Mouse (Mus musculus) heart, adult 9 months (tissue): ENCODE data around the gene Prkag2.
"Not testable (repeated sequence)": the region's sequence is repeated elsewhere in the genome, so short reads cannot be mapped to it uniquely, and the experiment has no call there.

Experiments
- DNase-seq, 2 experiments: peaks; one replicate each; pipeline ENCODE4 v3.0.0; 2022; ENCODE audit warnings: low spot score in 2 of 2

Gene Prkag2

DNA sequence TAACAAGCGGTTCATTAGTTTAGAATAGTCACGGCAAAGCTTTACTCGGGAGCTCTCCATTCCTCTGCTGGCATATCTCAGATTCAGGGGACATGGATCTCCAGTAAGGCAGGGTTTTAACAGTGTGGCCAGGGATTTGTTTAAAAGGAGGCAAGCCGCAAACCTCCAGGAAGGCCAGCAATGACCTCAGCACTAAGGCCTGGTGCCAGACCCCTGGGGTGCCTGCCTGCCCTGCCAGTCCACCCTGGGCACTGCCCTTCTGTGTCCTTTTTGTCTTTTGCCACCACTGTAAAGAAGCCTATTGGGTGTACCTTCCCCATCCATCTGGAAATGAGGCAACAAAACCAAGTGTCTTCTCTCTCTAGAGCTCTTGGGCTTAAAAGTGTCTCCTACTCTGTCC, 226.3 kb downstream of the Prkag2 start:
- no peak for DNase-seq

DNA sequence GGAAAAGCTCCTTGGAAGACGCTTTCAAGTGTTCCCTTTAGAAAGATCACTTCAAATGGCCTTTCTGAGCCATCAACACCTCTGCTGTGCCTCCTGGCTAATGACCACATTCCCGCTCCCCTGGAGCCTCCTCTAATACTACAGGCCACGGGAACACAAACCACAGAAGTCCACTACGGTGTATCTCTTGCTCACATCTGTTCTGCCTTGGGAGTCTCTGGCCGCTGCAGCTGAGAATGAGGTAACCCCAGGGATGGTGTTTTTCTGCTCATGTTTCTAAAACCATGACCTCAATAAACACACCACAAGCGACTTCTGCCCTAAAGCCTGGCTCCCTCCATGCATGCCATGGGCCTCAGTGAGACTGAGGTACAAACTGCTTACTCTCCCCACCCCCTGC, 227.2 kb downstream of the Prkag2 start:
- DNase-seq = no peak

DNA sequence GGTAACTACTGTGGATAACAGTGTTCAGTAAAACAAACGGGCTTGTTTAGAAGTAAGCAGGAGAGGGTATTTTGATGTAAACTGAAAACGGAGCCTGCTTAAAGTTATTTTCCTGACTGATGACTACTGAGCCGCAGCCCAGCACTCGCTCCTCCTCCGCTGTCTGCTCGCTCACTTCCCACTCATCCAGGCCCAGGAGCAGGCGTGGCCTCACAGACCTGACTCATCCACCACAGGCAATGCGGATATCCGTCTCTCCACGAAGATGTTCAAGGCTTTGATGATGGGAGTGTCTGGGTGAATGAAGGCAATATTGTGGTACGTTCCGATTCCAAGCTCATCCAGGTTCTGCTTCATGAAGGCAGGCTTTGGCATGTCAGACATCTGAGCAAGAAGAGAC, 229.2 kb downstream of the Prkag2 start:
- DNase-seq = no peak

DNA sequence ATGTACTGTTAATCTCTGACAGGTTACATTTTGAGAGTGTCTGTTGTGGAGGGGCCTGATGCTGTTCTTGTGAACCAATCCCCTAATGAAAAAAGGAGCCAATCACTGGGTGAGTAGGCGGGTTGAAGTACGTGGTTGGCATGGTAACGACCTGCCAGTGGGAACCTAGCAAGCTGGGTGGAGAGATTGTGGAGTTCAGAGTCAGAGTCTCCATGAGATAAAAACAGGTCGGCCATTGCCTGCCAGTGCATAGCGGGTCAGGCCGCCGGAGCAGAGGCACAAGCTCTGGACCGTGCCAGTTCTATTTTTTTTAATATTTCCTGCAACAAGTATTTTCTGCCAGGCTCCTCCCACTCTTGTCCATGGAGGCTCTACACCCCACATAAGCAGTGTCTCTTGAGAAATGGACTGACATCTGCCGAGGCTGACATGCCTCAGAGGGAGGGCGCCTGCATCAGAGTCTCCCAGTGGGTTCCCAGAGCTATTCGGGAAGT, 230.6 kb downstream of the Prkag2 start:
- no peak for DNase-seq

DNA sequence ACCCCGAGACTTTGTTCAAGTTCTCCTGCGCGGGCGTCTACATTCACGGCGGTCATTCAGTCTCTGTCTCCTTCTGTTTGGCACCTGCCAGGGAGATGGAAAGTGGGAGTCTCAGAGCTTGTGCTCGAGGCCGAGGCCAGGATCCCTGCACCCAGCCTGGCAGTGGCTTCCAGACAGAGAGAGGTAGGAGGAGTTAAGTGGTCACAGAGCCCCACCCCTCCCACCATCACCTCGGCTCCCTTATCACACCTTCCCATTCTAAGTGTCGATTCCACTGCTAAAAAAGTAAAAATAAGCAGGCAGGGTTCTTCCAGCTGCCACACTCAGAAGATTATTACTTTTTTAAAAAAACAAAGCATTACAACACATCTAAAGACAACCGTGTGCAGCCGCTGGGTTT, 236.6 kb downstream of the Prkag2 start:
- DNase-seq = no peak

DNA sequence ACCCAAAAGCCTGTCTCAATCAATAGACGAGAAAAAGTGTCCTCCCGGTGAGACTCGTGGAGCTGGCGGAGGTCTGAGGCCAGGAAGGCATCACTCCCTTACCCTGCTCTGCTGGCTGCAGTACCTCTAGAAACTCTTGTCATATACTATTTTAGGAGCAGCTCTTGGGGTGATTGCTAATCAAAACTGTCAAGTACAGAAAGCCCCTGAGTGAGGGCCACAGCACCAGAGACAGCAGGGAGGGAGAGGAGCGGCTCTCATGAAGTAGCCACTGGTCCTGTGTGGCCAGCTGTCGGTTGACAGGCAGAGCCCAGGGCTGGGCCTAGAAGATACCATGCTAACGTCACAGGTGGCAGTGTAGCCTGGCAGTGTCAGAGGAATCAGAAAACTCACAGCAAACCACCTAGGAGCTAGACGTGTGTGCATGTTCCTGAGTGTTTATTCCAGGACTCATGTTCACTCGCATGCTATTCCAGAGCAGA, 239.0 kb downstream of the Prkag2 start:
- DNase-seq = no peak

DNA sequence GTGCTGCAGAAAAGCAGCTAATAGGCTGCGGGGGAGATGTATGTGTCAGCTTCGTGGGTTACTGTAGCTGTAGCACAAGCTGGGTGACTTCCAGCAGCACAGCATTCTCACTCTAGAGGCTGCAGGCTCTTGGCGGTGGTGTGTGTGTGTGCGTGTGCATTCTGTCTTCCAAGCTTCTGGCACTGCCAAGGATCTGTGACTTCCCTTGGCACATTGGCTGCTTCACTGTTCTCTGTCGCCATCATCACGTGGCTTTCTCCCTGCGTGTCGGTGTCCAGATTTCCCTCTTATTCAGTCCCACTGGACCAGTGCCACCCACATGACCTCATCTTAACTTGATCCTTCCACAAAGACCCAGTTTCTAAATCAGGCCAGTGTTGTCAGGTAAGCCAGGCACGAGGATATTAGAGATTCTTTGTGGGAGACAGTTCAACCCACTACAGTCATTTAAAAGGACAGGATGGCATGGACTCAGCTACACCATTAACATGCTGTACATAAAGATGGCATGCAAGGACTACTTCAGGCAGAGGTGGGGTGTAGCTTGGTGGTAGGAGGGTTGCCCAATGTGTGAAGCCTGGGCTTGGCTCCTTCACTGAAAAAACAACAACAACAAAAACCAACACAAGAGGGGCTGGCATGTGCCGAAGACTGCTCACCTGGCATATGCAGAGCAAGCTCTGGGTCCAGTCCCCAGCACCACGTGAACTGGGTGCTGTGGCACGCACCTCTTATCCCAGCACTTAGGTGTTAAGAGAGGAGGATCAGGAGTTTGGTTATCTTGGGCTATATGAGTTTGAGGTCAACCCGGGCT, 239.6 kb downstream of the Prkag2 start:
- DNase-seq = peak; percentile 28 to 59

DNA sequence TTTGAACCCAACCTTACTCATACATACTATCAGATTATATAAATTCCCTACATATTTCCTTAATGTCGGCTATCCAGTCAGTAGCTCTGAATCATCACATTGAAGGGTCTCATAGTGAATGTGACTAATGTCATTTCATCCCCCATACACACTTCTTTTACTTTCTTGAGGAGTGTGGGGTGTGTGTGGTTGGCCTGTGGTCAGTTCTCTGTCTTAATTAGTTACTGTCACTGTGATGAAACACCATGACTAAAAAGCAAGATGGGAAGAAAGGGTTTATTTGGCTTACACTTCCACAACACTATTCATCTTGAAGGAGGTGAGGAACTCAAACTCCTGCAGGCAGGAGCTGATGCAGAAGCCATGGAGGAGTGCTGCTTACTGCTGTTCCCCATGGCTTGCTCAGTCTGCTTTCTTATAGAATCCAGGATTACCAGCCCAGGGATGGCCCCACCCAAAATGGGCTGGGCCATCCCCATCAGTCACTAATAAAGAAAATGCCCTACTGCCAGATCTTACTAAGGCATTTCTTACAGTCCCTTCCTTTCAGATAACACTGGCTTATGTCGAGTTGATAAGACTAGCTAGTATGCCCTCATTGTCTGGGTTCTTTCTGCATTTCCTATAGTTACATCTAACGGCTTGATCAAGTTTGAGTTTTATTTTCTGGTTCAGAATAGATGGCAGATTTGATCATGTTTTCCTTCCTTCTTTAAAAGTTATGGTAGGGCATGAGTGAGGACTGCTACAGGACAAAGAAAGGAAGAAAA, 240.5 kb downstream of the Prkag2 start:
- DNase-seq = no peak

DNA sequence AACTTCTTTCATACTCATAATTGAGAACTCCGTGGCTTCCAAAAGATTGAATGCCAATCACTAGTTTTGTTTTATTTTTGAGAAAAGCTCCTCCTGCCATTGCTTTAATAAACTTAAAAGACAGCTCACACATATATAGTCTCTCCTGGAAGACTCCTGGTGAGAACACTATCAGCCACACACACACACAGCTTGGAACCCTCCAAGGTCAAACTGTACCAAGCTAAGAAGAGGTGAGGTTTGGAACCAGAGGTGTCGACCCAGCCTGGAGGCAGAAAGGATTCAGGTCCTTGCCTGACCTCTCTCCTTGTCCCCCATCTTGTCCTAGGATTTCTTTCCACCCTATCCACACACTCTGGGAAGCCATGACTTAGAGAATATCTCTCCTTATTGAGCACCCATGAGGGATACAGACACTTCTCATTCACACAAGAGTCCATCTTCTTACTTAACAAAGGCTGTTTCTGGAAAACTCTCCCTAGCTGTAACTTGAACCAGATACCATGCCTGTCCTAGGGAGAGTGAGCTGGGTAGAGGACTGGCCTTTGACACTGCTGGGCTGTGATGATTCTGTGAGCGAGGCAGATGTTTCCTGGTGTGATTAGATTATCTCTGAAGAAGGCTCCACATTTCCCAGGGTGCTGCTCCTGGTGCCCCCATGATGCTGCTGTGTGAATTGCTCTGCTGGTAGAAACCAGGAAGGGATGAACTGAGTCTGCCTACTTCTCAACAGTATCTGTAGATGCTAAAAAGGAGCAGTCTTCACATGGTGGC, 245.4 kb downstream of the Prkag2 start:
- DNase-seq = no peak

DNA sequence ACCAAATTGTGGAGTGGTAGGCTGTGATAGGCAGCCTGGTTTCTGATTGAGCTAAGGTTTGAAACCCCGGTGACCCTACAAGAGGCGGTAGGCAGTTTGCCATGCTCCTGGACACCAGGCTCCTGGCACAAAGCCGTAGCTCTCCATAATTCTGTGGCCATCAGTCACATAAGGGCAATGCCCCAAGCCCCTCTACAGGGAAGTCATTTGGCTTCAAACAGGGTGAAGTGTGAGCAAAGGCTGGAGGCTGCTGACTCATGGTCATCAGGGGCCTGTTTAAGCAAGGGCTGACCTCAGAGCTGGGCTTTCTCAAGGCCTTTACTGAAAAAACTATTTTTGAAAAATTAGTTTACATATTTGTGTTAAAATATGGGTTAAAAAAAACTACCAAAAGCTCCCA, 246.2 kb downstream of the Prkag2 start:
- DNase-seq = no peak

DNA sequence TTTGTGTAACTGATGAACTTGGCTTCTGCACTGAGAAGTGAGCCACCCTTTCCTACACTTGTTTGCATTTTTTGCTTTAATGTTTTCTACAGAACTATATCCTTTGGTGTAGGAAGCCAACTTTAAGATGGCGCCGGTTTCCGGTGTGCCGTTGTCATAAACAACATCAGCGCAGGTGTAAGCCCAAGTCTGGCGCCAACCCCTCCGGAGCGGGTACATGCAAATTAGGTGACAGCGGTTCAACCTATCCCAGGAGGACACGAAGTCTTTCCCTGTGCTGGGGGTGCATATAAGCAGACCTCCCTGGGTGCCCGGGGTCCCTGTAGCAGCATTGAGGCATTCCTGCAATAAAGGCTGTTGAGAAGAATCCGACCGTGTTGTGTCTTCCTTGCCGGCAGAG, 252.2 kb downstream of the Prkag2 start:
- not testable (repeated sequence) for DNase-seq

DNA sequence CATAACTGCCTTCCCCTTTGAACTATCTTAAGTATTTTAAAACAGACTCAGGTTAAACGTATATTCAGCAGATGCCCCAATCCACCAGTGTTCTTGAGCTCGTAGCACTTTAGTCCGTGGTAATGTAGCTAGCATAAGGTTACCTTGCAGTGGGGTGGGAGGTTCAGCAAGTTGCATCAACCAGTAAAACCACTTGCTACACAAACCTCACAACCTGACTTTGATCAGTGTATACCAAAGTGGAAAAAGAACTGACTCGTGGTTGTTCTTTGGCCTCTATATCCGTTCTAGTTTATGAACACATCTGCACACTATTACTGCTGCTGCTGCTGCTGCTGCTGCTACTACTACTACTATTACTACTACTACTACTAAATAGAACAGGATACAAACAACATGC, 256.6 kb downstream of the Prkag2 start:
- no peak for DNase-seq

DNA sequence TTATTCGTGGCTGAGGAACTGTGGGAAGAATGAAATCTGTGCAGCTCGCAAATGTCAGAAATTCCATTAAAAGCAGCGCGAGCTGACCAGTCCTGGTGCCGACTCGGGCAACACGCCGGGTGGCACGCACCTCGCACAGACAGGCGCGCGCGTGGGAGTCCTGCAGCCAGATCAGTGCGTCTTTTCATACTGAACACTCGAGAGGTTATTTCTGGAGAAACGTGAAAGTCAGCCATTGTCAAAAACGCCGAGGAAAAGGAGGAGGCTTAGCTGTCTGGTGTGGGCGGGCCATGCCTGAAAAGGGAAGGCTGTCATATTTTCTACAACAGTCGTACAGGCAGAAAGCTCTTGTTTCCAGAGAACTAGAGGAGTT, 257.4 kb downstream of the Prkag2 start:
- no peak for DNase-seq

DNA sequence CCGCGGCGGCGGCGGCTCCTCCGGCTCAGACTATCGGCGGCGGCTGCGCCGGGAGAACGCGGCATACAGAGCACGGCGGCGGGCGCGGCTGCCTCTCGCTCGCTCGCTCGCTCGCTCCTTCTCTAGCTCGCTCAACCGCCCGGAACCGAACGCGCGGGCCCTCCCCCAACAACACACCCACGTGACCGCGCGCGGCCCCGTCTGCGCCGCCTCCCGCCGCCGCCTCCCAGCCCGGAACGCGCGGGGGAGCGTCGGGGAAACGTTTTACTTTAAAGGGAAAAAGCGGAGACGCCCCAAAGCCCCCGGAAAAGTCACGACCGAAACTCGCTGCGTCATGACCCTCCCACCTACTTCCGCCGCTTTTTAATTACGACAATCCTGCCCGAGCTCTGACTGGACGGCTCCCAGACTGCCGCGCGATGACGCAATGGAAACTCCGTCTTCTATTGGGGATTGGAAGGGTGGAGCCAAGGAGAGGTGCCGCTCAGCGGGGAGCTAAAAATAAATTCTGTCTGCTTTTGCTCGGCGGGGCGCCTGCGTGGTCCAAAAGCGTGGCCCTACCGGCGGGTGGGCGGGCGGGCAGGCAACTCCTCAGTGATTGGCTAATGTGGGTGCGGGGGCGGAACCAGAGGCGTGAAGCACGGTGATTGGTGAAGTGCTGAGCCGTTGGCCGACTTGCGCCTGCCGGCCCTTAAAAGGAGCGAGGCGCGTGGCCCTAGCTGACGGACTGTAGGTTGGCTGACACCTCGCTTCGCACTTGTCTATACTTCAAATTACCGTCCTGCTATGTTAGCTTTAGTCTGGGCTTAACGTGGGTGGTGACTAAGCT, 258.0 kb downstream of the Prkag2 start, which contains the start of gene Rheb:
Rheb (minus strand) TSS at position 351 of the 829 bp plus-strand sequence.
- peak; percentile 99 for DNase-seq

DNA sequence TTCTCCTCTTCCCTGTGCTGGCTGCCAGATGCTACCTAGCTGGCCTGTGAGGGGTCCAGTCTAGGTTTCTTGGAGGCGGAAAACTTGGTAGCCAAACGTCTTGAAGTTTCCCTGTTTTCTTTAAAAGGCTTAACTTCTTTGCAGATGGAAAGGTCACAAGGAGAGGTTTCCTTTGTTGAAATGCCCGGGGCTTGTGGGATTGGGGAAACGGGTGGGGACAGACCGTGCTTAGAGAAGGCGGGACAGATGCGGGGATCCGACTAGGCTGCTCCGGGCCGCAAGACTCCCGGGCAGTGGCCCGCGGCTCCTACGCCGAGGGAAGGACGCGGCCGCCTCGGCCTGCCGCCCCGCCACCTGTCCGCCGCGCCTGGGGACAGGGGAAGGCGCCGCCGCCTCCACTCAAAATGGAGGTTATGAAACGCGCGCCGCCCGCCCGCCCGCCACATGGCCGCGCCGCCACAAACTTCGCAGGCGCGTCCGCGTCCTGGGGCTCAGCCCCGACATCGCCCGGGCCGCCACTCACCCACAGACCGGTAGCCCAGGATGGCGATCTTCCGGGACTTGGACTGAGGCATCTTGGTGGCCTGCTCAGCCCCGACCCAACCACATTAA, 258.7 kb downstream of the Prkag2 start:
- DNase-seq = peak; percentile 24 to 39

DNA sequence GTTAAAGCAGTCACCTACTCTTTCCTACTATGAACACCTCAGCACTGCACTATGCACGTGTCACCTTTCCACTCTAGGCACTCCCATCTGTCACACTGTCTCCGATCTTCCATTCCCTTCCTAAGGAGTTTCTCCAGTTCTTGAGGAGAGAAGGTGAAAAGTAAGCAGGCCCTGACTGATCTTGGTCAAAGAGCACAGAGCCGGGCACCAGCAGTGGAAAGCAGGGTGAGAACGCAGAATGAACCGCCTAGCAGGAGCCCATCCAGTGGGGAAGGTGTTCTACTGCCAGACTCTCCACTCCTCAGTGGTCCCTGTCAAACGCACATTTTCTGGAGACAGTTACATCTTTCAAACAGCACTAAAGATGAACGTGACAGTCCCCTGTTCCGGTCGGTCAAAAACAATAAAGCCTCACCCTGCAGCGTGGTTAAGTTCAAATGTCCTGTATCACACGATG, 259.4 kb downstream of the Prkag2 start:
- DNase-seq = no peak

DNA sequence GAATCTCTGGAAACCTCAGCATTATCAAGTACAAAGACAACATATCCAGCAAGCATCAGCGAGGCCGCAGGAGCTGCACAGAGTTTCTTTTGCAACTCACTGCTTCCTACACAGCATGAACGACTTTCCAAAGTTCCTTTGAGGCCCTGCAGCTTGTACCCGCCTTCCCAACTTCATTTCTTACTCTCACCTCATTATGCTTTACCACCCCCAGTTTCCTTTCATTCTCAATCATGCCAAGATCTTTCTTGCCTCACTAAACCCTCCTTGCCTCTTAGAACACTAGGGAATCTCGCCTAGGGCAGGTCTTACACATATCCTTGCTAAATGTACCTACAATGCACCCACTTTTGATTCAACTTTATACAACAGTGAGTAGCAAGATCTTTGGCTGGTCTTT, 266.0 kb downstream of the Prkag2 start:
- no peak for DNase-seq

DNA sequence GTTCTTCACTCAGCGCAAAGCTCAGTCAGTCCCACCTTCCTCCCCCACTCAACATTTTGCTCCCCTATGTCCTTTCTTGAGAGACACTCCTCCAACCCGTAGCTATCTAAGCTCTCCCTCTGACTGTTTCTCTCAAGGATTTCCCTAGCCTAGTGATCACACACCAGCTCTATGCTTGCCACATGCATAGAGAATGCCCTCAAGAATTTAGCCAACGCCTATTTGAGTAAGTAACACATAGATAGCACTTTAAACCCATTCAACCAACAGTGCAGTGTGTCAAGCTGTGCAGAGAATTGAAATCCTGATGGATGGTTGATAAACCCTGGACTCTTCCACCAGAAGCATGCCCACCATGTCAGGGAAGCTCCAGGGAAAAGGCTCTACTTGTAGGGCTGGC, 268.5 kb downstream of the Prkag2 start:
- no peak for DNase-seq

DNA sequence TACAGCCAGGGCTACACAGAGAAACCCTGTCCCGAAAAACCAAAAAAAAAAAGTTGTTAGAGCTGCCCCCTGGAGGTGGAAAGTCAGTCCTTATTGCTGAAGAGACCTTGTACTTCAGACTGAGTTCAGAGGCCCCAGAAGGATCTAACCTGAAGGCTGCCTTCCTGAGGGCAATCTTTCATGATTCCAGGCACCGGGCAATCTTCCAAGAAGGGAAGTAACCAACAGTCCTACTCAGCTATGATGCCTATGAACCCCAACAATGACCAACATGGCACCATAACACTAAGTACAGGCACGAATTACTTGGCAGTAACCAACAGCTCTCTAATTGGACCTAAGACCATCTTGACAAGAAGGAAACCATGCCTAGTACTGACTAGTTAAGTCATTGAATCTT, 272.0 kb downstream of the Prkag2 start:
- no peak for DNase-seq

DNA sequence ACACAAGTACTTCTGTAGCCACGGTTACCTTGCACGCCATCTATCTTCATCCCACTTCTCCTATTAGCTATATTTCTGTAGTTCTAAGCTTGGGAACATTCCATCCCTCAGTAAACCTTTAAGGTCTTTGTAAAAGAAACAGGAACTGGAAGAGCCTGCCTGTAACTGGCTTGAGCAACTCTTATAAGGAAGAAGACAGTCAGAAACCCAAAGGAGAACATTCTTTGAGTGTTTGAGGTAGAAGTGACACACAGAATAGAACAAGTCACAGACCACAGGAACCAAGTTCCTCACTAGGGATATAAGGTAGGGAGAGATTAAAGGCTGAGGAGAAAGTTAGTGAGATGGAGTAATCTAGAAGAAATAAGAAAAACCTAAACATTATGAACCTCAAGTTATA, 273.3 kb downstream of the Prkag2 start:
- DNase-seq = no peak
